Mouse (Mus musculus): ENCODE data around the gene Ly6g6e. TPM values are rescaled to one million over a fixed set of nuclear protein-coding genes. Genes with fewer than 3 reads are reported as not detected.

Ly6g6e gene
- polyA plus RNA-seq, 1 experiment from 2014 or later, result 2.2 TPM

- no peak for TF ChIP-seq CTCF (IDR thresholded peaks at IDR 0.05; ENCODE audit: low read depth)
- no peak overlapping the region for H3K27ac ChIP-seq (ENCODE audit: low read depth, low read length)
- ATAC-seq, result no peak
- no peak overlapping the region for H3K9ac ChIP-seq (ENCODE audit: low read depth, low read length)
- no peak overlapping the region for H3K4me3 ChIP-seq (ENCODE audit: low read depth, low read length)
- WGBS, result 74% methylated on average over 15 of the region's 15 CpGs
- H3K4me1 ChIP-seq (replicated peaks; ENCODE audit: control insufficient read depth, insufficient read depth, low read length), result peaks cover 7% of the 10 kb centered on the region; the same call in 1 of the 2 replicates
- no peaks in the 10 kb centered on the region for H3K9me3 ChIP-seq (ENCODE audit: control insufficient read depth)
- H3K36me3 ChIP-seq (ENCODE audit: control insufficient read depth, insufficient read depth), result peaks cover 87% of the 10 kb centered on the region
- H3K4me2 ChIP-seq (replicated peaks; ENCODE audit: low read depth), result no peak overlapping the region
- no peaks in the 10 kb centered on the region for H3K27me3 ChIP-seq (replicated peaks; ENCODE audit: control insufficient read depth, insufficient read depth, low read length)
These were observed 18.0 kb downstream of the Ly6g6e start for GRCm38 (mm10) chr17:35094475-35095365.

DNA sequence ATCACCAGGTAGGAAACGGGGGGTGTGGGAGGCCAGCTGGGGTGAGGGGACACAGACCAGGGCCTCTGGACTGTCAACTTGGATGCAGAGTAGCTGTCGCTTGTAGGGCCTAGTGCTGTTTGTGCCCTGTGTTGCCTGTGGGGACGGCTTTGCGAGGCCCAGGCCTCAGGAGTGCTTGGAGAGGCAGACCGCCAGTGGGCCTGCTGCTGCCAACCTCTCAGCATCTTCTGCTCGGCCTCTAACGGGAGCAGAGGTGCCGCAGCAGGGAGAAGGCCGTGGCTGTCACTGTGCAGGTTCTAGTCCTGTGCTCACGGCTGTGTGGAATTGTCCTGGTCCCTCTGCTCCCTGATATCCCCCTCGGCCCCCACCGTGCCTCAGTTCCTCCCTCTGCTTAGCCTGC, 19.9 kb downstream of the Ly6g6e start:
- Histone ChIP-seq H3K27me3 (replicated peaks; ENCODE audit: control insufficient read depth, insufficient read depth, low read length) (no peaks in the 10 kb centered on the region), H3K9ac (ENCODE audit: low read depth, low read length) (no peak overlapping the region), H3K4me3 (ENCODE audit: low read depth, low read length) (no peak overlapping the region), H3K27ac (ENCODE audit: low read depth, low read length) (no peak overlapping the region), H3K4me2 (replicated peaks; ENCODE audit: low read depth) (no peak overlapping the region), H3K9me3 (ENCODE audit: control insufficient read depth) (no peaks in the 10 kb centered on the region), H3K36me3 (ENCODE audit: control insufficient read depth, insufficient read depth) (peaks cover 97% of the 10 kb centered on the region), H3K4me1 (replicated peaks; ENCODE audit: control insufficient read depth, insufficient read depth, low read length) (no peaks in the 10 kb centered on the region)
- TF ChIP-seq CTCF (IDR thresholded peaks at IDR 0.05; ENCODE audit: low read depth), result no peak
- 92% methylated on average over 12 of the region's 12 CpGs for WGBS
- no peak for ATAC-seq

- H3K27ac ChIP-seq (ENCODE audit: low read depth, low read length), result no peak overlapping the region
- no peaks in the 10 kb centered on the region for H3K27me3 ChIP-seq (replicated peaks; ENCODE audit: control insufficient read depth, insufficient read depth, low read length)
- WGBS, result 89% methylated on average over 12 of the region's 12 CpGs
These were observed 20.5 kb downstream of the Ly6g6e start for GRCm38 (mm10) chr17:35097164-35097655.

GRCm38 (mm10) chr17:35100196-35100765, 23.6 kb downstream of the Ly6g6e start:
- no peak overlapping the region for H3K4me3 ChIP-seq (ENCODE audit: low read depth, low read length)
- ATAC-seq, result 0 out of 2 replicates have a peak, but pooled peaks have one; percentile 11
- no peak overlapping the region; the same call in 1 of the 2 replicates for H3K4me2 ChIP-seq (replicated peaks; ENCODE audit: low read depth)
- 55% methylated on average over 10 of the region's 10 CpGs for WGBS
- H3K9ac ChIP-seq (ENCODE audit: low read depth, low read length), result no peak overlapping the region
- no peaks in the 10 kb centered on the region for H3K9me3 ChIP-seq (ENCODE audit: control insufficient read depth)
- H3K36me3 ChIP-seq (ENCODE audit: control insufficient read depth, insufficient read depth), result peaks cover 80% of the 10 kb centered on the region
- TF ChIP-seq CTCF (IDR thresholded peaks at IDR 0.05; ENCODE audit: low read depth), result no peak
- H3K27ac ChIP-seq (ENCODE audit: low read depth, low read length), result 0 out of 2 replicates have a peak overlapping the region, but pooled peaks have one; percentile 21
- H3K27me3 ChIP-seq (replicated peaks; ENCODE audit: control insufficient read depth, insufficient read depth, low read length), result no peaks in the 10 kb centered on the region
- no peaks in the 10 kb centered on the region for H3K4me1 ChIP-seq (replicated peaks; ENCODE audit: control insufficient read depth, insufficient read depth, low read length)

More at GRCm38 (mm10) chr17:35097164-35097655, 20.5 kb downstream of the Ly6g6e start:
- H3K4me2 ChIP-seq (replicated peaks; ENCODE audit: low read depth), result no peak overlapping the region
- ATAC-seq, result no peak
- H3K9me3 ChIP-seq (ENCODE audit: control insufficient read depth), result no peaks in the 10 kb centered on the region
- H3K4me3 ChIP-seq (ENCODE audit: low read depth, low read length), result no peak overlapping the region
- peaks cover 98% of the 10 kb centered on the region for H3K36me3 ChIP-seq (ENCODE audit: control insufficient read depth, insufficient read depth)
- TF ChIP-seq CTCF (IDR thresholded peaks at IDR 0.05; ENCODE audit: low read depth), result no peak
- H3K9ac ChIP-seq (ENCODE audit: low read depth, low read length), result no peak overlapping the region
- H3K4me1 ChIP-seq (replicated peaks; ENCODE audit: control insufficient read depth, insufficient read depth, low read length), result no peaks in the 10 kb centered on the region

DNA sequence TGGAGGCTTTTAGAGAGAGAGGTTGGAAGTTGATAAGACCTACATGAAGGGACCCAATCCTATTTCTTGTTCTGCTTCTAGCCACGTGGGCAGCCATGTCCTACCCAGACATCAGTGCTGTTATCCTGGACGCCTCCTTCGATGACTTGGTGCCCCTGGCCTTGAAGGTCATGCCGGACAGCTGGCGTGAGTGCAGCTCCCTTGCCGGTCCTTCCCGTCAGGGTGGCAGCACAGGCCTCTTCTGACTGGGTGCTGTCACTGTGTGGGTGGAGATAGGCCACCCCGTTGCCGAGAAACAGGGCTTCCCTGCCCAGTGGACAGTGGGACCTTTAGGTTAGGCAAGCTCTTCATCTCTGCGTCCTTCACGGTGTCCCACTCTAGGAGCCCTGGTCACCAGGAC, 24.5 kb downstream of the Ly6g6e start:
- 0 out of 2 replicates have a peak overlapping the region, but pooled peaks have one; percentile 15 for H3K27ac ChIP-seq (ENCODE audit: low read depth, low read length)
- peaks cover 71% of the 10 kb centered on the region for H3K36me3 ChIP-seq (ENCODE audit: control insufficient read depth, insufficient read depth)
- H3K9ac ChIP-seq (ENCODE audit: low read depth, low read length), result no peak overlapping the region
- WGBS, result 92% methylated on average over 11 of the region's 11 CpGs
- ATAC-seq, result no peak
- H3K4me1 ChIP-seq (replicated peaks; ENCODE audit: control insufficient read depth, insufficient read depth, low read length), result no peaks in the 10 kb centered on the region
- no peak overlapping the region for H3K4me3 ChIP-seq (ENCODE audit: low read depth, low read length)
- no peaks in the 10 kb centered on the region for H3K9me3 ChIP-seq (ENCODE audit: control insufficient read depth)
- no peak overlapping the region for H3K4me2 ChIP-seq (replicated peaks; ENCODE audit: low read depth)
- TF ChIP-seq CTCF (IDR thresholded peaks at IDR 0.05; ENCODE audit: low read depth), result no peak
- H3K27me3 ChIP-seq (replicated peaks; ENCODE audit: control insufficient read depth, insufficient read depth, low read length), result no peaks in the 10 kb centered on the region

DNA sequence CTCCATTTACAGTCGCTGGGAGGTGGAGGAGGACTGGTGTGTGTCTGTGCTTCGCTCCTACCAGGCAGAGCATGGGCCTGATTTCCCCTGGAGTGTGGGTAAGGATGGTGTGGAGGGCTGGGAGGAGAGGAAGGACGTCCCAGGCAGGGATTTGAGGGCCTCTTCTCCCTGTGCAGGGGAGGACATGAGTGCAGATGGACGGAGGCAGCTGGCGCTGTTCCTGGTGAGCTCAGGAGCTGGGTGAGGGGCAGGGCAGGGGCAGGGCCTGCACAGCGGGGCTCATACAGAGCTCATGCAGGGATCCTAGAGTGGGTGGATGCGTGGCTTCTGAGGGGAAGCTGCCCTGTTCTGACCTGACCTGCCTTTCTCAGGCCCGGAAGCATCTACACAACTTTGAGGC, 25.6 kb downstream of the Ly6g6e start:
- Histone ChIP-seq H3K27ac (ENCODE audit: low read depth, low read length) (peak overlapping the region; percentile 21; the same call in 1 of the 2 replicates), H3K9ac (ENCODE audit: low read depth, low read length) (no peak overlapping the region), H3K4me1 (replicated peaks; ENCODE audit: control insufficient read depth, insufficient read depth, low read length) (no peaks in the 10 kb centered on the region), H3K36me3 (ENCODE audit: control insufficient read depth, insufficient read depth) (peaks cover 59% of the 10 kb centered on the region), H3K27me3 (replicated peaks; ENCODE audit: control insufficient read depth, insufficient read depth, low read length) (no peaks in the 10 kb centered on the region), H3K4me3 (ENCODE audit: low read depth, low read length) (no peak overlapping the region), H3K9me3 (ENCODE audit: control insufficient read depth) (no peaks in the 10 kb centered on the region), H3K4me2 (replicated peaks; ENCODE audit: low read depth) (no peak overlapping the region)
- 76% methylated on average over 8 of the region's 8 CpGs for WGBS
- no peak for TF ChIP-seq CTCF (IDR thresholded peaks at IDR 0.05; ENCODE audit: low read depth)
- ATAC-seq, result no peak
